Mouse (Mus musculus): ENCODE measurements around the gene Mcat. TPM values are rescaled to one million over a fixed set of nuclear protein-coding genes. Genes with fewer than 3 reads are reported as not detected.

Gene Mcat
- total and polyA plus RNA-seq, 3 experiments, result 28.4 to 41.6 (median 41.2) TPM

GRCm38 (mm10) chr15:83602372-83603045 is 38.9 kb upstream of the Mcat start:
- H3K9ac ChIP-seq (ENCODE audit: insufficient read depth, low read depth), result no peak overlapping the region
- no peak overlapping the region for H3K4me2 ChIP-seq (ENCODE audit: insufficient read depth, low read depth, poor library complexity, severe bottlenecking)
- DNase-seq (ENCODE audit: extremely low read depth), result peak; percentile 37
- no peak for TF ChIP-seq NRF1 (IDR thresholded peaks at IDR 0.05; ENCODE audit: low read depth, low read length)
- TF ChIP-seq MAFK (IDR thresholded peaks at IDR 0.05; ENCODE audit: insufficient replicate concordance, low read length), result no peak
- TF ChIP-seq MXI1 (IDR thresholded peaks at IDR 0.05; ENCODE audit: low read depth, low read length), result no peak
- no peak for TF ChIP-seq KAT2A (IDR thresholded peaks at IDR 0.05; ENCODE audit: insufficient replicate concordance, low read length)
- TF ChIP-seq PAX5 (IDR thresholded peaks at IDR 0.05; ENCODE audit: low read length), result no peak
- TF ChIP-seq ELF1 (IDR thresholded peaks at IDR 0.05; ENCODE audit: low read depth, low read length), result no peak
- TF ChIP-seq USF2 (conservative IDR thresholded peaks at IDR 0.05; ENCODE audit: low read depth, low read length), result no peak
- TF ChIP-seq RCOR1 (conservative IDR thresholded peaks at IDR 0.05; ENCODE audit: low read depth, low read length), result no peak
- no peak for TF ChIP-seq UBTF (IDR thresholded peaks at IDR 0.05; ENCODE audit: low read depth, low read length)
- no peak for TF ChIP-seq ZNF384 (IDR thresholded peaks at IDR 0.05; ENCODE audit: low read depth, low read length)
- no peak for TF ChIP-seq MAX (IDR thresholded peaks at IDR 0.05; ENCODE audit: low read length)
- no peak for TF ChIP-seq NELFE (IDR thresholded peaks at IDR 0.05; ENCODE audit: low read depth, low read length)
- no peaks in the 10 kb centered on the region for H3K9me3 ChIP-seq (replicated peaks; ENCODE audit: low read length)
- H3K4me1 ChIP-seq (ENCODE audit: control insufficient read depth in 1 of 2, insufficient read depth in 2 of 2), result peaks cover 6 to 8% of the 10 kb centered on the region in 2 experiments
- H3K36me3 ChIP-seq (replicated peaks in 1 of 2; ENCODE audit: control insufficient read depth in 1 of 2, insufficient read depth in 1 of 2, low read length in 1 of 2), result no peaks in the 10 kb centered on the region
- no peak overlapping the region for H3K4me3 ChIP-seq (replicated peaks in 1 of 3; ENCODE audit: low read depth in 2 of 3, low read length in 2 of 3, poor library complexity in 1 of 3)
- dilution Hi-C loops (cut with MboI; ENCODE audit: extremely low pct_ligation_motif_present, extremely low pct_unique_long_range_greater_than_20kb, low sequenced_read_pairs) (no loop called here), in situ Hi-C loops (cut with MboI; ENCODE audit: low pct_ligation_motif_present, low pct_unique_long_range_greater_than_20kb, low sequenced_read_pairs) (no loop called here)
- no peaks in the 10 kb centered on the region for H3K79me2 ChIP-seq (replicated peaks; ENCODE audit: control insufficient read depth, extremely low read depth, insufficient read depth, poor library complexity, severe bottlenecking)
- no peak overlapping the region for H3K27ac ChIP-seq (ENCODE audit: insufficient read depth, low read depth)
- H3K27me3 ChIP-seq (replicated peaks), result peaks cover 10% of the 10 kb centered on the region

GRCm38 (mm10) chr15:83601185-83601584 is 37.6 kb upstream of the Mcat start:
- Histone ChIP-seq H3K9ac (ENCODE audit: insufficient read depth, low read depth) (no peak overlapping the region), H3K4me3 (replicated peaks in 1 of 3; ENCODE audit: low read depth in 2 of 3, low read length in 2 of 3, poor library complexity in 1 of 3) (no peak overlapping the region), H3K79me2 (replicated peaks; ENCODE audit: control insufficient read depth, extremely low read depth, insufficient read depth, poor library complexity, severe bottlenecking) (no peaks in the 10 kb centered on the region), H3K36me3 (replicated peaks in 1 of 2; ENCODE audit: control insufficient read depth in 1 of 2, insufficient read depth in 1 of 2, low read length in 1 of 2) (no peaks in the 10 kb centered on the region), H3K9me3 (replicated peaks; ENCODE audit: low read length) (no peaks in the 10 kb centered on the region), H3K4me1 (ENCODE audit: control insufficient read depth in 1 of 2, insufficient read depth in 2 of 2) (peaks cover 6 to 8% of the 10 kb centered on the region in 2 experiments), H3K27ac (ENCODE audit: insufficient read depth, low read depth) (no peak overlapping the region), H3K4me2 (ENCODE audit: insufficient read depth, low read depth, poor library complexity, severe bottlenecking) (no peak overlapping the region), H3K27me3 (replicated peaks) (peaks cover 5% of the 10 kb centered on the region)
- DNase-seq (ENCODE audit: extremely low read depth), result no peak
- dilution Hi-C loops (cut with MboI; ENCODE audit: extremely low pct_ligation_motif_present, extremely low pct_unique_long_range_greater_than_20kb, low sequenced_read_pairs), result no loop called here
- in situ Hi-C loops (cut with MboI; ENCODE audit: low pct_ligation_motif_present, low pct_unique_long_range_greater_than_20kb, low sequenced_read_pairs), result no loop called here
- no peak for TF ChIP-seq POLR2AphosphoS2 (IDR thresholded peaks at IDR 0.05; ENCODE audit: low read depth, low read length)
- no peak for TF ChIP-seq ZNF384 (IDR thresholded peaks at IDR 0.05; ENCODE audit: low read depth, low read length)
- no peak for TF ChIP-seq BHLHE40 (IDR thresholded peaks at IDR 0.05; ENCODE audit: low read depth, low read length)
- TF ChIP-seq RCOR1 (conservative IDR thresholded peaks at IDR 0.05; ENCODE audit: low read depth, low read length), result no peak
- TF ChIP-seq SMC3 (IDR thresholded peaks at IDR 0.05; ENCODE audit: low read depth, low read length), result no peak
- TF ChIP-seq GABPA (IDR thresholded peaks at IDR 0.05; ENCODE audit: insufficient replicate concordance, low read depth, low read length), result no peak
- TF ChIP-seq CHD1 (IDR thresholded peaks at IDR 0.05; ENCODE audit: low read depth, low read length), result no peak
